Mouse (Mus musculus) limb, embryonic 12.5 days (tissue): ENCODE results near the gene Golga5. TPM values are rescaled to one million over a fixed set of nuclear protein-coding genes. Genes with fewer than 3 reads are reported as not detected.
"Not testable (repeated sequence)": the region's sequence is repeated elsewhere in the genome, so short reads cannot be mapped to it uniquely, and the experiment has no call there.

Source experiments
- ATAC-seq: fragments of 200-750 bp; cut with Nextera tagmentation; 2 replicates; pipeline ENCODE4 v1.8.0; 2017; ENCODE audit warnings: low read depth, moderate TSS enrichment; ENCODE audit not compliant: insufficient number of reproducible peaks, insufficient read depth, low FRiP score, low TSS enrichment
- H3K27ac ChIP-seq: fragments of 300-500 bp; sonication (generic); 2 replicates; pipeline ENCODE4 v1.5.1; 2016; ENCODE audit warnings: mild to moderate bottlenecking, moderate library complexity
- H3K27me3 ChIP-seq: fragments of 300-500 bp; sonication (generic); 2 replicates; pipeline ENCODE4 v1.6.1; 2016; ENCODE audit warnings: mild to moderate bottlenecking, moderate library complexity
- H3K36me3 ChIP-seq: fragments of 300-500 bp; sonication (generic); 2 replicates; pipeline ENCODE4 v1.6.1; 2016; ENCODE audit warnings: mild to moderate bottlenecking, moderate library complexity
- H3K4me1 ChIP-seq: fragments of 300-500 bp; sonication (generic); replicated peaks from 2 replicates; pipeline ENCODE4 v1.6.1; 2016
- H3K4me2 ChIP-seq: fragments of 300-500 bp; sonication (generic); 2 replicates; pipeline ENCODE4 v1.6.1; 2016; ENCODE audit warnings: mild to moderate bottlenecking, moderate library complexity
- H3K4me3 ChIP-seq: fragments of 300-500 bp; sonication (generic); replicated peaks from 2 replicates; pipeline ENCODE4 v1.5.1; 2016; ENCODE audit warnings: mild to moderate bottlenecking
- H3K9ac ChIP-seq: fragments of 300-500 bp; sonication (generic); replicated peaks from 2 replicates; pipeline ENCODE4 v1.6.1; 2016; ENCODE audit warnings: mild to moderate bottlenecking, moderate library complexity
- H3K9me3 ChIP-seq: fragments of 300-500 bp; sonication (generic); 2 replicates; pipeline ENCODE4 v1.6.1; 2016; ENCODE audit warnings: mild to moderate bottlenecking, moderate library complexity
- WGBS: fragments of 180-500 bp; shearing (Covaris S2); methylation state at CpG from one replicate; pipeline ENCODE4 v1.1.7; 2016; 5-methylcytosine and 5-hydroxymethylcytosine counted together
- polyA plus RNA-seq: library from polyadenylated mRNA; unstranded; fragments of >200 nt; fragmentation: Nextera tagmentation; extraction: Ambion mirVana; gene quantifications from 2 replicates; pipeline ENCODE4 v1.2.1, GENCODE M21; 2016

Golga5 gene
- polyA plus RNA-seq, 1 experiment from 2014 or later: 37.5 TPM

- H3K36me3 ChIP-seq: peaks cover 88% of the 10 kb centered on the region
- no peaks in the 10 kb centered on the region for H3K27me3 ChIP-seq
- no peak overlapping the region for H3K4me2 ChIP-seq
- H3K27ac ChIP-seq: no peak overlapping the region
- no peak for ATAC-seq
- H3K4me3 ChIP-seq: no peak overlapping the region
- 72% methylated on average over 3 of the region's 3 CpGs for WGBS
- H3K9ac ChIP-seq: no peak overlapping the region
- H3K9me3 ChIP-seq: no peaks in the 10 kb centered on the region
- H3K4me1 ChIP-seq: no peaks in the 10 kb centered on the region
Measured at GRCm38 (mm10) chr12:102484946-102485345, 16.0 kb downstream of the Golga5 start.

DNA sequence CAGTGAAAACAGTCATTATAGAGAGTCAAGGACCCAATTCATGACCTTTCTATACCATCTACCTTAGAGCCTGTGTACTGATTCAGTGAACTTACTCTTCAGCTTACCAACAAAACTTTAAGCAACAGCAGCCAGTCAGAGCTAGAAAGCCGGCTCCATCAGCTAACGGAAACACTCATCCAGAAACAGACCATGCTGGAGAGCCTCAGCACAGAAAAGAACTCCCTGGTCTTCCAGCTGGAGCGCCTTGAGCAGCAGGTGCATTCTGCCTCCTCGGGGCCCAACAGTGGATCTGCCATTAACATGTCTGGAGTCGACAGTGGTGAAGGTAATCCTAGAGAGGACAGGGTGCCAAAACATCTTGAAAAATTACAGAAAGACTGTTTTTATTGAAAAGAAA is 23.0 kb downstream of the Golga5 start:
- H3K27me3 ChIP-seq: no peaks in the 10 kb centered on the region
- H3K4me1 ChIP-seq: no peaks in the 10 kb centered on the region
- 87% methylated on average over 5 of the region's 5 CpGs for WGBS
- H3K9me3 ChIP-seq: no peaks in the 10 kb centered on the region
- no peak overlapping the region for H3K4me2 ChIP-seq
- no peak overlapping the region for H3K9ac ChIP-seq
- H3K4me3 ChIP-seq: no peak overlapping the region
- peaks cover 90% of the 10 kb centered on the region for H3K36me3 ChIP-seq
- H3K27ac ChIP-seq: no peak overlapping the region
- ATAC-seq: no peak

- Histone ChIP-seq H3K4me1 (peaks cover 19% of the 10 kb centered on the region), H3K36me3 (peaks cover 62% of the 10 kb centered on the region)
- ATAC-seq, H3K27me3 ChIP-seq, H3K4me3 ChIP-seq, H3K27ac ChIP-seq, H3K9me3 ChIP-seq, H3K4me2 ChIP-seq, H3K9ac ChIP-seq: not testable (repeated sequence)
- 81% methylated on average over 6 of the region's 6 CpGs for WGBS
Measured at GRCm38 (mm10) chr12:102495754-102496153, 26.8 kb downstream of the Golga5 start.

DNA sequence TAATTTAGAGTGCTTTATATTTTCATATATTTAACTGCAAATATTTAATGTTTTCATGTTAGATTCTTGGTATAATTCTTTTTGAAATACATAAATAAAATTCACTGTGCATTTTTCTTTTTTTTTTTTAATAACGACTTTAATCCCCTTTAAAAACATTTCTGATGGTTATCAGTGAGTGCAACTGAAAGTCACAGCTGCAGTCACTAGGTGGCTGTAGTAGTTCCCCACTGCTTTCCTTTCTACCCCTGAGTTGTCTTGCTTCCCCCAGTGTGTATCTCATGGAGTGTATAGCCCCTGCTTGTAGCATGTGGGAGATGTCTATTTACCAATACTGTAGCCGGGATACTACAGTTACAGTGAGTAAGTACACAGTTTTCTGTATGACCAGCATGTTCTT is 29.0 kb downstream of the Golga5 start:
- ATAC-seq: no peak
- peaks cover 42% of the 10 kb centered on the region for H3K36me3 ChIP-seq
- no peaks in the 10 kb centered on the region for H3K9me3 ChIP-seq
- no peak overlapping the region for H3K9ac ChIP-seq
- H3K4me1 ChIP-seq: peaks cover 19% of the 10 kb centered on the region
- H3K4me2 ChIP-seq: no peak overlapping the region
- no peaks in the 10 kb centered on the region for H3K27me3 ChIP-seq
- H3K4me3 ChIP-seq: no peak overlapping the region
- WGBS: 82% methylated on average over 2 of the region's 2 CpGs
- peak overlapping the region; percentile 82; the same call in 1 of the 2 replicates for H3K27ac ChIP-seq

- Histone ChIP-seq H3K27me3 (no peaks in the 10 kb centered on the region), H3K4me3 (no peak overlapping the region), H3K4me1 (peaks cover 19% of the 10 kb centered on the region), H3K4me2 (peak overlapping the region; percentile 38), H3K9me3 (no peaks in the 10 kb centered on the region), H3K27ac (peak overlapping the region; percentile 82), H3K9ac (no peak overlapping the region), H3K36me3 (peaks cover 33% of the 10 kb centered on the region)
- ATAC-seq: peak; percentile 37; the same call in 1 of the 2 replicates
- 23% methylated on average over 8 of the region's 8 CpGs for WGBS
Measured at GRCm38 (mm10) chr12:102498726-102499125, 29.8 kb downstream of the Golga5 start.

- no peak; the same call in 1 of the 2 replicates for ATAC-seq
- Histone ChIP-seq H3K36me3 (peaks cover 29% of the 10 kb centered on the region), H3K4me2 (no peak overlapping the region), H3K27me3 (no peaks in the 10 kb centered on the region), H3K9ac (no peak overlapping the region), H3K9me3 (no peaks in the 10 kb centered on the region), H3K27ac (peak overlapping the region; percentile 82), H3K4me1 (peaks cover 19% of the 10 kb centered on the region), H3K4me3 (no peak overlapping the region)
- 74% methylated on average over 5 of the region's 5 CpGs for WGBS
Measured at GRCm38 (mm10) chr12:102499210-102499609, 30.3 kb downstream of the Golga5 start.

GRCm38 (mm10) chr12:102499723-102500122 is 30.8 kb downstream of the Golga5 start:
- H3K27ac ChIP-seq: peak overlapping the region; percentile 82

DNA sequence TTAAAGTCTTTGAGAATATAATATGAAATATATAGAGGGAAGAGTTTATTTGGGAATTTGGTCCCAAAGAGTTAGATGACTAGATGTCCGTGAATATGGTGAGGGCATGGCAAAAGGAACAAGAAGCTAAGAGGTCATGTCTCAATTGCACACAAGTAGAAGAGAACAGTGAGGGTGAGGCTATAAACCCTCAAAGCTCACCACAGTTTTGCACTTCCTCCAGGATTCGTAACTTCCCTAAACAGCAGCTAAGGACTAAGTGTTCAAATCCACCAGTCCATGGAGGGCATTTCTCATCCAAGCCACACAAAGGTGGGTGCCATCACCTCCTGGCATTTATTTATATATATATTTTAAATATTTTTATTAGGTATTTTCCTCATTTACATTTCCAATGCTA is 32.1 kb downstream of the Golga5 start:
- H3K4me1 ChIP-seq: peaks cover 19% of the 10 kb centered on the region
- no peaks in the 10 kb centered on the region for H3K9me3 ChIP-seq
- ATAC-seq: no peak
- no peak overlapping the region for H3K9ac ChIP-seq
- peaks cover 15% of the 10 kb centered on the region for H3K36me3 ChIP-seq
- 91% methylated on average over 2 of the region's 2 CpGs for WGBS
- H3K4me3 ChIP-seq: no peak overlapping the region
- no peaks in the 10 kb centered on the region for H3K27me3 ChIP-seq
- H3K4me2 ChIP-seq: no peak overlapping the region
- H3K27ac ChIP-seq: no peak overlapping the region

More at GRCm38 (mm10) chr12:102499723-102500122, 30.8 kb downstream of the Golga5 start:
- Histone ChIP-seq H3K9me3 (no peaks in the 10 kb centered on the region), H3K4me3 (no peak overlapping the region), H3K9ac (no peak overlapping the region), H3K4me2 (no peak overlapping the region), H3K36me3 (peaks cover 26% of the 10 kb centered on the region), H3K4me1 (peaks cover 19% of the 10 kb centered on the region), H3K27me3 (no peaks in the 10 kb centered on the region)
- ATAC-seq: no peak
- 67% methylated on average over 4 of the region's 4 CpGs for WGBS

GRCm38 (mm10) chr12:102501848-102502595 is 33.1 kb downstream of the Golga5 start:
- Histone ChIP-seq H3K9ac (no peak overlapping the region), H3K9me3 (no peaks in the 10 kb centered on the region), H3K4me1 (peaks cover 19% of the 10 kb centered on the region), H3K4me3 (no peak overlapping the region), H3K27ac (no peak overlapping the region), H3K4me2 (no peak overlapping the region), H3K36me3 (peaks cover 5% of the 10 kb centered on the region), H3K27me3 (no peaks in the 10 kb centered on the region)
- no peak for ATAC-seq
- 72% methylated on average over 8 of the region's 8 CpGs for WGBS

DNA sequence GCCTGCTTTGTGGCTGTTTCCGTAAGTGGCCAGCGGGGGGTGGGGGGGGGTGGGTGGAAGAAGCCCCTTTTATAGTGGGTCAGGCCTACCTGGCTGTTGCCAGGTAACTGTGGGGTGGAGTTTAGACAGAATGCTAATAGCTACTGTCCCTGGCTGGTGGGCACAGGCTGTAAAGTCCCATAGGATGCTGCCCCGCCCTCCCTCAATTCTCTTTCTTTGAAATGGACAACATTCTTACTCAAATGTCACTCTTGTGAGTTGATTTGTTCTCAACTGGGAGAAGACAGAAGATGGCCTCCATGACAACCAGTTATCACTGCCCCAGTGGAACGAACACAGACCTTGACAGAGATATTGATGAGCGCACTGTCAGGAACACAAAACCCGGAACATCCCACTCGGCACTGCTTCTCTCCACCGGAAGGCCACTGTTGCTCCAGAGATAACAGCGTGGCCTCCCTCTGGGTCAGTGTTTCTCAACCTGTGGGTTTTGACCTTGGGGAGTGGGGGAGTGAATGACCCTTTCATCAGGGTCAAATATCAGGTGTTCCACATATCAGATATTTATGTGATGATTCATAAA is 36.3 kb downstream of the Golga5 start:
- 74% methylated on average over 9 of the region's 9 CpGs for WGBS
- ATAC-seq: no peak
- Histone ChIP-seq H3K4me3 (no peak overlapping the region), H3K9ac (no peak overlapping the region), H3K4me2 (no peak overlapping the region), H3K9me3 (no peaks in the 10 kb centered on the region), H3K27ac (no peak overlapping the region), H3K36me3 (no peaks in the 10 kb centered on the region), H3K27me3 (peaks cover 4% of the 10 kb centered on the region; the same call in 1 of the 2 replicates), H3K4me1 (no peaks in the 10 kb centered on the region)

DNA sequence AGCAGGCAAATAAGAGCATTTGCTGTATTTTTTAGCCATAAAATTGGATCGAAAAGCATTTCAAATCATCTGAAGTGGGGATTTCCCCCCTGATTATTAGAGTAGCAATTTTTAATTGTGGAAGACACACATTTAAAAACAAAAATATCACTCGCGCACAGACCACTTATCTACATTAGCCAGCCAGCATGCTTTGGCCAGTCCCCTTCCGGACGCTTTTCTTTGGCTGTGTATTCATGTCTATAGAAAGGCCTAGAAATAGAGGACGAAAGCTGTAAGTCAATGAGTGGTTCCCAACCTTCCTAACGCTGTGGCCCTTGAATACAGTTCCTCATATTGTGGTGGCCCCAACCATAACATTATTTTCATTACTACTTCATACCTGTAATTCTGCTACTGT is 37.0 kb downstream of the Golga5 start:
- Histone ChIP-seq H3K4me1 (no peaks in the 10 kb centered on the region), H3K27me3 (peaks cover 4% of the 10 kb centered on the region; the same call in 1 of the 2 replicates), H3K9me3 (no peaks in the 10 kb centered on the region), H3K4me3 (no peak overlapping the region), H3K27ac (no peak overlapping the region), H3K36me3 (no peaks in the 10 kb centered on the region), H3K4me2 (no peak overlapping the region), H3K9ac (no peak overlapping the region)
- WGBS: 96% methylated on average over 7 of the region's 7 CpGs
- ATAC-seq: no peak
